Mouse (Mus musculus): ENCODE results near the gene Tfb2m. TPM values are rescaled to one million over a fixed set of nuclear protein-coding genes. Genes with fewer than 3 reads are reported as not detected.

The Tfb2m gene
- total and polyA plus RNA-seq, 3 experiments: 13.1 to 53.1 (median 48.3) TPM

GRCm38 (mm10) chr1:179592972-179593371, 46.9 kb upstream of the Tfb2m start:
- dilution Hi-C loops (cut with MboI; ENCODE audit: extremely low pct_ligation_motif_present, extremely low pct_unique_long_range_greater_than_20kb, low sequenced_read_pairs): no loop called here
- peaks cover 4 to 25% of the 10 kb centered on the region in 2 experiments for H3K36me3 ChIP-seq (replicated peaks in 1 of 2; ENCODE audit: control insufficient read depth in 1 of 2, insufficient read depth in 1 of 2, low read length in 1 of 2)
- no peak overlapping the region for H3K4me3 ChIP-seq (replicated peaks in 1 of 3; ENCODE audit: low read depth in 2 of 3, low read length in 2 of 3, poor library complexity in 1 of 3)

DNA sequence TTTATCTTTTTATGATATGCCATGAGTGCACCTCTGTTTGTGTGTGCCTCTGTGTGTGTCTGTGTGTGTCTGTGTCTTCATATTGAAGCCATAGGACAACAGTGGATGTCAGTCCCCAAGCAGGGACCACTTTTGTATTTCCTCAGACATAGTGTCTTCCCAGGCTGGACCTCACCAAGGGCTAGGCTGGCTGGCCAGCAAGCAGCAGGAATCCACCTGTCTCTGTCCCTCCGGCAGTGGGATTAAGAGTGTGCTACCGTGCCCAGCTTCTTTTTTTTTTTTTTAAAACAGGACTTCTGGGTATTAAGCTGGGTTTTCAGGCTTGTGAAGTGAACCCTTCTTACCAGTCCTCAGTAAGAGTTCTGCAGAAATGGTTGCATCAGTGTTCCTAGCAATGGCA, 46.1 kb upstream of the Tfb2m start:
- Histone ChIP-seq H3K36me3 (replicated peaks in 1 of 2; ENCODE audit: control insufficient read depth in 1 of 2, insufficient read depth in 1 of 2, low read length in 1 of 2) (peaks cover 4 to 24% of the 10 kb centered on the region in 2 experiments), H3K4me2 (ENCODE audit: insufficient read depth, low read depth, poor library complexity, severe bottlenecking) (no peak overlapping the region), H3K27ac (ENCODE audit: insufficient read depth, low read depth) (no peak overlapping the region), H3K4me1 (ENCODE audit: control insufficient read depth in 1 of 2, insufficient read depth in 2 of 2) (peaks cover 4 to 43% of the 10 kb centered on the region in 2 experiments; a peak in 2 of 4 replicates), H3K9me3 (replicated peaks; ENCODE audit: low read length) (no peaks in the 10 kb centered on the region), H3K4me3 (replicated peaks in 1 of 3; ENCODE audit: low read depth in 2 of 3, low read length in 2 of 3, poor library complexity in 1 of 3) (no peak overlapping the region), H3K79me2 (replicated peaks; ENCODE audit: control insufficient read depth, extremely low read depth, insufficient read depth, poor library complexity, severe bottlenecking) (no peaks in the 10 kb centered on the region; the same call in 1 of the 2 replicates), H3K9ac (ENCODE audit: insufficient read depth, low read depth) (no peak overlapping the region), H3K27me3 (replicated peaks) (no peaks in the 10 kb centered on the region)
- no peak for DNase-seq (ENCODE audit: extremely low read depth)
- TF ChIP-seq E2F4 (IDR thresholded peaks at IDR 0.05; ENCODE audit: insufficient replicate concordance, low read depth, low read length) (no peak), POLR2AphosphoS2 (IDR thresholded peaks at IDR 0.05; ENCODE audit: low read depth, low read length) (no peak), CHD1 (IDR thresholded peaks at IDR 0.05; ENCODE audit: low read depth, low read length) (no peak)
- dilution Hi-C loops (cut with MboI; ENCODE audit: extremely low pct_ligation_motif_present, extremely low pct_unique_long_range_greater_than_20kb, low sequenced_read_pairs) (no loop called here), in situ Hi-C loops (cut with MboI; ENCODE audit: low pct_ligation_motif_present, low pct_unique_long_range_greater_than_20kb, low sequenced_read_pairs) (no loop called here)

More at GRCm38 (mm10) chr1:179592972-179593371, 46.9 kb upstream of the Tfb2m start:
- H3K27ac ChIP-seq (ENCODE audit: insufficient read depth, low read depth): no peak overlapping the region
- no peaks in the 10 kb centered on the region for H3K27me3 ChIP-seq (replicated peaks)
- no peak overlapping the region for H3K4me2 ChIP-seq (ENCODE audit: insufficient read depth, low read depth, poor library complexity, severe bottlenecking)
- H3K79me2 ChIP-seq (replicated peaks; ENCODE audit: control insufficient read depth, extremely low read depth, insufficient read depth, poor library complexity, severe bottlenecking): no peaks in the 10 kb centered on the region; the same call in 1 of the 2 replicates
- H3K4me1 ChIP-seq (ENCODE audit: control insufficient read depth in 1 of 2, insufficient read depth in 2 of 2): peaks cover 4 to 35% of the 10 kb centered on the region in 2 experiments; a peak in 2 of 4 replicates
- TF ChIP-seq CTCF (conservative IDR thresholded peaks at IDR 0.05 in 1 of 2, IDR thresholded peaks at IDR 0.05 in 1 of 2; ENCODE audit: low read depth in 2 of 2, low read length in 2 of 2): peak; percentile 31 to 52
- peak; percentile 87 for TF ChIP-seq ZKSCAN1 (IDR thresholded peaks at IDR 0.05; ENCODE audit: borderline replicate concordance, low read depth, low read length)
- no peak for TF ChIP-seq ZNF384 (IDR thresholded peaks at IDR 0.05; ENCODE audit: low read depth, low read length)
- H3K9me3 ChIP-seq (replicated peaks; ENCODE audit: low read length): no peaks in the 10 kb centered on the region
- H3K9ac ChIP-seq (ENCODE audit: insufficient read depth, low read depth): no peak overlapping the region
- peak; percentile 13 for DNase-seq (ENCODE audit: extremely low read depth)
- in situ Hi-C loops (cut with MboI; ENCODE audit: low pct_ligation_motif_present, low pct_unique_long_range_greater_than_20kb, low sequenced_read_pairs): no loop called here

DNA sequence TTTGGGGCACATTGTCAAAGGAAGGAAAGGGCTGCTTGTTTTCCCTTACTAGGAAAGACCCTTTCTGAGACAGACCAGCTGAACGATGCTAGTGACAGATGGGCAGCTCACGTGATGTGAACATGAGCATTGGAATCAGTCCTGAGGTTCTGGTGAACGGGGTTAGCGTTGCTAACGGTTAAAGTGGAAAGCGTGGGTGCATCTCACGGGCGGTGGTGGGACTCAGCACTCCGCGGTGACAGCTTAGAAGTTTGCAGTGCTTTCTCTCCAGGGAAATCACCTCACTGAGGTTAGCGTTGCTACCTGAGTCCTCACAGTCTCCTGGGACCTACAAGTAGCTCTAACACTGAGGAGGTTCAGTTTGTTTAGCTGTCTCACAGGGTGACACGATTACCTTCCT, 45.6 kb upstream of the Tfb2m start:
- Histone ChIP-seq H3K4me2 (ENCODE audit: insufficient read depth, low read depth, poor library complexity, severe bottlenecking) (no peak overlapping the region), H3K4me3 (replicated peaks in 1 of 3; ENCODE audit: low read depth in 2 of 3, low read length in 2 of 3, poor library complexity in 1 of 3) (no peak overlapping the region), H3K27ac (ENCODE audit: insufficient read depth, low read depth) (no peak overlapping the region), H3K9me3 (replicated peaks; ENCODE audit: low read length) (no peaks in the 10 kb centered on the region), H3K79me2 (replicated peaks; ENCODE audit: control insufficient read depth, extremely low read depth, insufficient read depth, poor library complexity, severe bottlenecking) (no peaks in the 10 kb centered on the region; the same call in 1 of the 2 replicates), H3K27me3 (replicated peaks) (no peaks in the 10 kb centered on the region), H3K36me3 (replicated peaks in 1 of 2; ENCODE audit: control insufficient read depth in 1 of 2, insufficient read depth in 1 of 2, low read length in 1 of 2) (peaks cover 4 to 19% of the 10 kb centered on the region in 2 experiments), H3K9ac (ENCODE audit: insufficient read depth, low read depth) (no peak overlapping the region), H3K4me1 (ENCODE audit: control insufficient read depth in 1 of 2, insufficient read depth in 2 of 2) (peaks cover 4 to 49% of the 10 kb centered on the region in 2 experiments; a peak in 2 of 4 replicates)
- dilution Hi-C loops (cut with MboI; ENCODE audit: extremely low pct_ligation_motif_present, extremely low pct_unique_long_range_greater_than_20kb, low sequenced_read_pairs): no loop called here
- peak; percentile 64 for TF ChIP-seq BHLHE40 (IDR thresholded peaks at IDR 0.05; ENCODE audit: low read depth, low read length)
- TF ChIP-seq HCFC1 (IDR thresholded peaks at IDR 0.05; ENCODE audit: low read depth, low read length): no peak
- in situ Hi-C loops (cut with MboI; ENCODE audit: low pct_ligation_motif_present, low pct_unique_long_range_greater_than_20kb, low sequenced_read_pairs): no loop called here
- DNase-seq (ENCODE audit: extremely low read depth): peak; percentile 12

All from CH12.LX (cell line).